Mouse (Mus musculus) embryonic facial prominence, embryonic 11.5 days (tissue): ENCODE measurements around the gene Arfgap3. TPM values are rescaled to one million over a fixed set of nuclear protein-coding genes. Genes with fewer than 3 reads are reported as not detected.
A peak's percentile ranks its signal among the peaks of the same experiment; 100 is the strongest.

Experiments
- ATAC-seq: fragments of 200-750 bp; cut with Nextera tagmentation; replicated peaks from 2 replicates; pipeline ENCODE4 v1.8.0; 2017; ENCODE audit warnings: low read depth; ENCODE audit not compliant: insufficient number of reproducible peaks, low FRiP score, low TSS enrichment
- DNase-seq: peaks from one replicate; pipeline ENCODE4 v3.0.0-alpha.2; 2015; ENCODE audit warnings: low spot score
- H3K27ac ChIP-seq: fragments of 300-500 bp; sonication (generic); replicated peaks from 2 replicates; pipeline ENCODE4 v1.5.1; 2014; ENCODE audit warnings: mild to moderate bottlenecking, low read depth, low read length, control low read depth
- H3K27me3 ChIP-seq: fragments of 300-500 bp; sonication (generic); 2 replicates; pipeline ENCODE4 v1.6.1; 2014; ENCODE audit warnings: mild to moderate bottlenecking, low read length, moderate library complexity, mixed read lengths; ENCODE audit not compliant: control insufficient read depth, insufficient read depth
- H3K36me3 ChIP-seq: fragments of 300-500 bp; sonication (generic); replicated peaks from 2 replicates; pipeline ENCODE4 v1.6.1; 2014; ENCODE audit warnings: low read depth, mild to moderate bottlenecking, low read length, moderate library complexity, mixed read lengths; ENCODE audit not compliant: control insufficient read depth, insufficient read depth
- H3K4me1 ChIP-seq: fragments of 300-500 bp; sonication (generic); 2 replicates; pipeline ENCODE4 v1.6.1; 2014; ENCODE audit warnings: low read length, mixed read lengths; ENCODE audit not compliant: control insufficient read depth, insufficient read depth
- H3K4me2 ChIP-seq: fragments of 300-500 bp; sonication (generic); 2 replicates; pipeline ENCODE4 v1.6.1; 2014; ENCODE audit warnings: low read depth, mild to moderate bottlenecking, control low read depth, low read length, moderate library complexity
- H3K4me3 ChIP-seq: fragments of 300-500 bp; sonication (generic); 2 replicates; pipeline ENCODE4 v1.5.1; 2014; ENCODE audit warnings: low read depth, low read length, control low read depth
- H3K9ac ChIP-seq: fragments of 300-500 bp; sonication (generic); replicated peaks from 2 replicates; pipeline ENCODE4 v1.6.1; 2014; ENCODE audit warnings: mild to moderate bottlenecking, control low read depth, low read length
- H3K9me3 ChIP-seq: fragments of 300-500 bp; sonication (generic); replicated peaks from 2 replicates; pipeline ENCODE4 v1.6.1; 2016; ENCODE audit warnings: mild to moderate bottlenecking, low read length, inconsistent platforms, mixed read lengths; ENCODE audit not compliant: control insufficient read depth
- WGBS: fragments of 180-500 bp; shearing (Covaris S2); extraction: QIAGEN DNeasy Blood & Tissue Kit; methylation state at CpG from one replicate; pipeline ENCODE4 v1.1.7; 2014; 5-methylcytosine and 5-hydroxymethylcytosine counted together
- polyA plus RNA-seq: library from polyadenylated mRNA; unstranded; fragments of >200 nt; fragmentation: Nextera tagmentation; extraction: Ambion mirVana; gene quantifications from 2 replicates; pipeline ENCODE4 v1.2.1, GENCODE M21; 2014

Gene Arfgap3
- polyA plus RNA-seq, 1 experiment from 2014 or later = 37.0 TPM

DNA sequence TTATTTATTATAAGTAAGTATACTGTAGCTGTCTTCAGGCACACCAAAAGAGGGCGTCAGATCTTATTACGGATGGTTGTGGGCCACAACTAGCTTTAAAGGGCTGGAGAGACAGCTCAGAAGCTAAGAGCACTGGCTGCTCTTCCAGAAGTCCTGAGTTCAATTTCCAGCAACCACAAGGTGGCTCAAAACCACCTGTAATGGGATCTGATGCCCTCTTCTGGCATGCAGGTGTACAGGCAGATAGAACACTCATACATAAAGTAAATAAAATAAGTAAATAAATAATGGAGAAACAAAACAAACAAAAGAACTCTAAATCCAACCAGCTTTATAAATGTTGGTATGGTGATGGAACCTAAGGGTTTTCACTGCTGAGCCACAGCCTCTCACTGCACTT is 51.2 kb downstream of the Arfgap3 start:
- no peak overlapping the region for H3K27ac ChIP-seq
- H3K36me3 ChIP-seq = no peaks in the 10 kb centered on the region
- no peak for ATAC-seq
- H3K27me3 ChIP-seq = no peaks in the 10 kb centered on the region
- WGBS = 85% methylated on average over 2 of the region's 2 CpGs
- H3K9ac ChIP-seq = no peak overlapping the region
- no peak overlapping the region for H3K4me2 ChIP-seq
- DNase-seq = no peak
- no peaks in the 10 kb centered on the region for H3K4me1 ChIP-seq
- H3K4me3 ChIP-seq = no peak overlapping the region
- H3K9me3 ChIP-seq = no peaks in the 10 kb centered on the region

DNA sequence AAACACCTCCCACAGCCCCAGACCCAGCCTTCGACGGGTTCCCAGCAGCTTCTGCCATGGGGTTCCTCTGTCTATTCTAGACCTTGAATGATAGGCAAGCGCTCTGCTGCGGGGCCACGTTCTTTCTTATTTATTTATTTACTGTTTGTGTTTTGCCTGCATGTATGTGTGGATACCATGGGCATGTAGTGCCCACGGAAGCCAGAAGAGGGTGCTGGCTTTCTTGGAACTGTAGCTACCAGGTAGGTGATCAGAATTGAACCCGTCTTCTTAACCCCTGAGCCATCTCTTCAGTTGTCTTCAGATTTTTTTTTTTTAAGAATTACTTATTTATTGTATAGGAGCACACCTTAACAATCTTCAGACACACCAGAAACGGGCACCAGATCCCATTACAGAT is 51.7 kb downstream of the Arfgap3 start:
- no peak for ATAC-seq
- Histone ChIP-seq H3K27me3 (no peaks in the 10 kb centered on the region), H3K4me1 (no peaks in the 10 kb centered on the region), H3K36me3 (no peaks in the 10 kb centered on the region), H3K4me2 (no peak overlapping the region), H3K9me3 (no peaks in the 10 kb centered on the region), H3K9ac (no peak overlapping the region), H3K4me3 (no peak overlapping the region), H3K27ac (no peak overlapping the region)
- 88% methylated on average over 8 of the region's 8 CpGs for WGBS
- DNase-seq = no peak

DNA sequence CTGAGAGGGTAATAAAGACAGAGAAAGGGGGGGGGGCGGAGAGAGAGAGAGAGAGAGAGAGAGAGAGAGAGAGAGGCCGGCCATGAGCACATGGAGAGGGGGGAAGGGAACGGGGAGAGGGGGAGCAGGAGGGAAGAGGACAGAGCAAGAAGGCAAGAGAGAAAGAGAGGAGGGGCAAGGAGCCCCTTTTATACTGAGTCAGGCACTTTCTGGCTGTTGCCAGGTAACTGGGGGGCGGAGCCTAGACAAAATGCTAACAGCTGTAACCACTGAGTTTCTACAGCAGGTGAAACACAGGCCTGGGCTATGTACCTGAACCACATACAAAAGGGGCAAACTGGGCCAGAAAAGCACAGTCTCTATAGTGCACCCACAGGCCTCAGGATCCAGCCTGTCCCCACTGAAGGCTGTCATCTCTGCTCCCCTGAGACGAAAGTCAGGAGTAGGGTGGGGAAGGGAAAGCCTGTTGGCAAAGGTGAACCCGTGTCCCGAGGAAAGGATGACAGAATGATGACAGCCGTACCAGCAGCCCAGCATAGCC is 53.2 kb downstream of the Arfgap3 start:
- H3K9ac ChIP-seq = no peak overlapping the region
- no peaks in the 10 kb centered on the region for H3K9me3 ChIP-seq
- no peaks in the 10 kb centered on the region; the same call in none of the 2 replicates for H3K4me1 ChIP-seq
- ATAC-seq (no peak), DNase-seq (peak; percentile 69)
- H3K36me3 ChIP-seq = no peaks in the 10 kb centered on the region
- no peak overlapping the region for H3K4me3 ChIP-seq
- WGBS = 61% methylated on average over 7 of the region's 8 CpGs
- H3K4me2 ChIP-seq = no peak overlapping the region
- no peaks in the 10 kb centered on the region for H3K27me3 ChIP-seq
- no peak overlapping the region for H3K27ac ChIP-seq

DNA sequence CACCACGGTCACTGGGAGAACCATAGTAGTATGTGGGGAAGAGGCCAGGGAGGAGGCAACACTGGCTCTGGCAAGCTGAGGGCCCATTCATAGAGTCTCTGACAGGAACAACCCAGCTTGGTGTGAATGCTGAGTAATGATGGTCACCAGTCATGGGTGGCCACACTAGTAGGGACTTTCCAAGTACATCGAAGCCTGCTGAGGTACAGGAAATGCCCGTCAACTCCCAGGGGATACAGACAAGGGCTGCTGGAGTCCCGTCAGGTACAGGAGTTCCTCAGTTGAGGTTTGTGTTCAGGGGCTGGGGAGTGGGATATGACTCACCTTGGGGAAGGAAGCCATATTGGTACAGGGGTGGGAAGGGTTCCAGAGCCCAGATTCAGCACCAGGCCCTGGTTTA is 54.0 kb downstream of the Arfgap3 start:
- Histone ChIP-seq H3K36me3 (no peaks in the 10 kb centered on the region), H3K4me3 (no peak overlapping the region), H3K27ac (no peak overlapping the region), H3K4me1 (no peaks in the 10 kb centered on the region; the same call in none of the 2 replicates), H3K27me3 (no peaks in the 10 kb centered on the region), H3K4me2 (no peak overlapping the region), H3K9ac (no peak overlapping the region), H3K9me3 (no peaks in the 10 kb centered on the region)
- DNase-seq (no peak), ATAC-seq (no peak)
- WGBS = 88% methylated on average over 4 of the region's 4 CpGs

DNA sequence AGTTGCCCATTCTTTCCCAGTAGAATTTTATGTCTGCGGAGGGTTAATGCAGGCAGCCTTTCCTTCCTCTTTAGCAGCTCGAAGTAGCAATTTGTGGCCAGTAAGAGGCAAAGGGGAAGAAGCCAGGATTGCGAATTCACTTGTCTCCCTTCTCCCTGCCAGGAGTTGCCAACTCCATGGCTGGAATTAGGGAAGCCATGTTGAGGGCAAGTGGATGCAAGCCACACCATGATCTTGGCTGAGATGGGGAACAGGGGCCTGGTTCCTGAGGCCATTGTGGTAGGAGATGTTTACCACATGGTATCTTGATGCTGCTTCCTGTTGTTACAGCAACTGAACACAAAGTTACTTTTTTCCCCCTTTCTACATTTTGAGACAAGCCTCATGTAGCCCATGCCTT is 55.1 kb downstream of the Arfgap3 start:
- no peaks in the 10 kb centered on the region for H3K27me3 ChIP-seq
- H3K4me2 ChIP-seq = no peak overlapping the region
- no peaks in the 10 kb centered on the region for H3K9me3 ChIP-seq
- no peak overlapping the region for H3K4me3 ChIP-seq
- 95% methylated on average over 3 of the region's 3 CpGs for WGBS
- H3K4me1 ChIP-seq = no peaks in the 10 kb centered on the region; the same call in none of the 2 replicates
- no peaks in the 10 kb centered on the region for H3K36me3 ChIP-seq
- no peak overlapping the region for H3K9ac ChIP-seq
- no peak overlapping the region for H3K27ac ChIP-seq
- DNase-seq (no peak), ATAC-seq (no peak)

DNA sequence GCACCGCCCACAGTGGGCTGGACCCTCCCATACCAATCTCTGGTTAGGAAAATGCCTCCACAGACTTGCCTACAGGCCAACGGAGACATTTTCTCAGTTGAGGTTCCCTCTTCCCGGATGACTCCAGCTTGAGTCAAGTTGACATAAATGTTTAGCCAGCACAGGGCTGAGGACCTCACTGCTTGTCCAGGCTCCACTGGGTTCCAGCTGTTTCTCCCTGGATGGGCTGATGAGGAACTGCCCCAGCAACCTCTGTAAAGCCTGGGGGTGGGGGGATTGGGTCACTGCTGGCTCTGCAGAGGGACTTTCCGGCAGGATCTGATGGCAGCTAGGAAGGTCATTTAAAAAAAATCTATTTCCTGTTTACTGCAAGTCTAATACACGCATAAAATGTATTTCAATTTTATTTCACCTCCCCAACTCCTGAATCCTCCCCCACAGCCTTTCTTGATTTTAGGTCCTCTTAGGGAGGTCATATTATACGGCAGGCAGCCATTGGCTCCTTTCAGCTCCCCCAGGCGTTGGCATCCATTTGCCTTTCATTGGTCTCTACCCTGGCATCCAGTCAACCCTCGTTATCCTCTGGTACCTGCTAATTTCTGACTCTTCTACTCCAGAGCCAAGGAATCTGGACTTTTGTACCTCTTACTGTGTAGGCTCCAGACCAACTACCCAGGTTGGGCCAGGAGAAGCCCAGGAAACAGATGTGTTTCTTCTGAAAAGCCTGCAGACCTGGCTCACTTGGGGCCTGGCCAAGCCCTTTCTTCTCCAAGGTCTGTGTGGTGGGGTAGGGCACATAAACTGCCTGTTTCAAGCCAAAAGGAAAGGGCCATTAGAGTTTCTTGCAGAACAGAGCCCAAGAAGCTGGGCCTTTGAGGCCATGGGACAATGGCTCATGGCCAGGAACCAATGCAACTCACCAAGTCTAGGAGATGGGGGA is 56.1 kb downstream of the Arfgap3 start:
- Histone ChIP-seq H3K27me3 (no peaks in the 10 kb centered on the region), H3K4me3 (no peak overlapping the region), H3K4me1 (no peaks in the 10 kb centered on the region; the same call in none of the 2 replicates), H3K36me3 (no peaks in the 10 kb centered on the region), H3K9ac (no peak overlapping the region), H3K4me2 (no peak overlapping the region), H3K9me3 (no peaks in the 10 kb centered on the region), H3K27ac (no peak overlapping the region)
- ATAC-seq (no peak), DNase-seq (no peak)
- WGBS = 92% methylated on average over 8 of the region's 8 CpGs

DNA sequence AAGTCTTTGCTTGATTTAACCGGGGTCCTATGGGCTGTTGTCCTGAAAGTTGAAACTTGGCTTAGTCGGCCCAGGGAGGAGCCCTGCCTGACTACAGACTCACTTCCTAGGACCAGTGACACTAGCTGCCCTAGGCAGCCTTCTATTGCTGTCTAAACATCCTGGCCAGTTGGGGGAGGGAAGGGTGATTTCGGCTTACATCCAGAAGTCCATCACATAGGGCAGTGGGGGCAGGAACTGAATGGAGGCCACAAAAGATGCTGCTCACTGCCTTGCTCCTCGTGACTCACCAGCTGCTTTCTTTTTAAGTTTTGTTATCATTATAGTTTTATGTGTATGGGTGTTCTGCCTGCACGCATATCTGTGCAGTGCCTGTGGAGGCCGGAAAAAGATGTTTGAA is 56.9 kb downstream of the Arfgap3 start:
- H3K27me3 ChIP-seq = no peaks in the 10 kb centered on the region
- H3K4me3 ChIP-seq = no peak overlapping the region
- WGBS = 67% methylated on average over 6 of the region's 6 CpGs
- no peak overlapping the region for H3K27ac ChIP-seq
- H3K4me2 ChIP-seq = no peak overlapping the region
- no peak for DNase-seq
- H3K9ac ChIP-seq = no peak overlapping the region
- no peak for ATAC-seq
- H3K36me3 ChIP-seq = no peaks in the 10 kb centered on the region
- H3K9me3 ChIP-seq = no peaks in the 10 kb centered on the region
- no peaks in the 10 kb centered on the region; the same call in none of the 2 replicates for H3K4me1 ChIP-seq
